ENCODE assay signal across 23 mouse cellular contexts in genomic region chr5:117060484-117061130, GRCm38 (mm10). TPM values are rescaled to one million over a fixed set of nuclear protein-coding genes. Genes with fewer than 3 reads are reported as not detected.
DNase-seq lines count a peak whose midpoint lies in the region; ATAC-seq and TF ChIP-seq lines count a peak whose summit lies in the region.
"Had no signal": no experiment of that assay in that cellular context is flagged by ENCODE, and none has a peak within 500 bp of the region (broad histone marks: within the 10 kb centered on the region; RNA-seq: fewer than 3 reads in every experiment).

No protein-coding gene starts in this region.

- no peak overlapping the region for H3K4me3 ChIP-seq in heart, embryonic 10.5 days
- H3K4me3 ChIP-seq in cerebellum, adult 2 months (replicated peaks; ENCODE audit: insufficient read depth, low read depth, low read length), result peak overlapping the region; percentile 2
- H3K4me3 ChIP-seq in lung, postnatal 0 days (ENCODE audit: low read depth, low read length), result no peak overlapping the region
- H3K4me3 ChIP-seq: forebrain, embryonic 15.5 days; heart, embryonic 12.5 days; hindbrain, embryonic 10.5 days; limb, embryonic 12.5 days; liver, embryonic 13.5 days; megakaryocyte, embryonic 14.5 days had no signal

- TF ChIP-seq EP300 in lung, postnatal 0 days (IDR thresholded peaks at IDR 0.05), result no peak

- H3K4me2 ChIP-seq in lung, postnatal 0 days (replicated peaks; ENCODE audit: low read depth, low read length), result no peak overlapping the region
- H3K4me2 ChIP-seq: forebrain, embryonic 15.5 days; heart, embryonic 12.5 days; limb, embryonic 12.5 days; liver, embryonic 13.5 days had no signal

- no peak for TF ChIP-seq CTCF in cerebellum, adult 2 months (IDR thresholded peaks at IDR 0.05; ENCODE audit: borderline replicate concordance, insufficient read depth, low read depth, low read length)
- TF ChIP-seq CTCF in lung, postnatal 0 days (IDR thresholded peaks at IDR 0.05), result no peak

- no peak overlapping the region for H3K27ac ChIP-seq in heart, embryonic 10.5 days
- H3K27ac ChIP-seq in cerebellum, adult 2 months (ENCODE audit: insufficient read depth, low read length), result peak overlapping the region; percentile 86
- H3K27ac ChIP-seq in lung, postnatal 0 days (ENCODE audit: low read length), result no peak overlapping the region
- H3K27ac ChIP-seq: forebrain, embryonic 15.5 days; hindbrain, embryonic 10.5 days; limb, embryonic 12.5 days; liver, embryonic 13.5 days had no signal

- no peaks in the 10 kb centered on the region for H3K36me3 ChIP-seq in heart, embryonic 10.5 days
- H3K36me3 ChIP-seq in lung, postnatal 0 days (ENCODE audit: insufficient read depth, low read length), result no peaks in the 10 kb centered on the region
- H3K36me3 ChIP-seq: forebrain, embryonic 15.5 days; heart, embryonic 12.5 days; hindbrain, embryonic 10.5 days; limb, embryonic 12.5 days; liver, embryonic 13.5 days had no signal

- DNase-seq in heart, adult 11 months, result peak; percentile 61
- no peak for DNase-seq in heart, embryonic 10.5 days (ENCODE audit: low spot score)
- peak; percentile 93 for DNase-seq in brain, adult 2 months (ENCODE audit: low read depth, low spot score)
- peak; percentile 89 to 93 for DNase-seq in cerebellum, adult 2 months
- peak; percentile 91 for DNase-seq in cerebellum, postnatal 25 days
- no peak for DNase-seq in thymus, postnatal 10 days (ENCODE audit: low spot score in 2 of 2)
- DNase-seq in MN1 (ENCODE audit: low spot score), result no peak
- DNase-seq in lung, postnatal 0 days (ENCODE audit: low spot score), result no peak
- DNase-seq: adrenal gland, postnatal 14 days; gastrocnemius, postnatal 10 days; heart, postnatal 10 days; kidney, adult 2 months; kidney, postnatal 10 days; liver, embryonic 13.5 days; lung, adult 2 months; midbrain, embryonic 14.5 days; thymus, adult 18-20 months; thymus, postnatal 4 days had no signal

- no peaks in the 10 kb centered on the region for H3K9me3 ChIP-seq in heart, embryonic 10.5 days
- no peaks in the 10 kb centered on the region for H3K9me3 ChIP-seq in lung, postnatal 0 days (ENCODE audit: low read length)
- H3K9me3 ChIP-seq: forebrain, embryonic 15.5 days; heart, embryonic 12.5 days; hindbrain, embryonic 10.5 days; liver, embryonic 13.5 days had no signal

- H3K9ac ChIP-seq in lung, postnatal 0 days (replicated peaks; ENCODE audit: low read depth), result no peak overlapping the region
- H3K9ac ChIP-seq: forebrain, embryonic 15.5 days; heart, embryonic 12.5 days; limb, embryonic 12.5 days; liver, embryonic 13.5 days had no signal

- no peaks in the 10 kb centered on the region for H3K27me3 ChIP-seq in heart, embryonic 10.5 days (ENCODE audit: insufficient read depth, poor library complexity, severe bottlenecking)
- H3K27me3 ChIP-seq in cerebellum, adult 2 months (ENCODE audit: control insufficient read depth, insufficient read depth, low read length), result no peaks in the 10 kb centered on the region
- no peaks in the 10 kb centered on the region for H3K27me3 ChIP-seq in lung, postnatal 0 days (replicated peaks; ENCODE audit: insufficient read depth, low read length)
- H3K27me3 ChIP-seq: forebrain, embryonic 15.5 days; heart, embryonic 12.5 days; limb, embryonic 12.5 days; liver, embryonic 13.5 days; megakaryocyte, embryonic 14.5 days had no signal

- TF ChIP-seq POLR2A in cerebellum, adult 2 months (IDR thresholded peaks at IDR 0.05; ENCODE audit: borderline replicate concordance, insufficient read depth, low read length), result peak; percentile 18; the same call in 1 of the 2 replicates

- H3K4me1 ChIP-seq in heart, embryonic 10.5 days, result no peaks in the 10 kb centered on the region
- H3K4me1 ChIP-seq in cerebellum, adult 2 months (ENCODE audit: control insufficient read depth, insufficient read depth, low read length), result peaks cover 22% of the 10 kb centered on the region
- H3K4me1 ChIP-seq in lung, postnatal 0 days (ENCODE audit: insufficient read depth, low read depth, low read length), result no peaks in the 10 kb centered on the region
- H3K4me1 ChIP-seq: forebrain, embryonic 15.5 days; heart, embryonic 12.5 days; hindbrain, embryonic 10.5 days; liver, embryonic 13.5 days; megakaryocyte, embryonic 14.5 days had no signal

- no peak for ATAC-seq in lung, postnatal 0 days
- ATAC-seq: forebrain, embryonic 15.5 days had no signal

- WGBS in heart, embryonic 10.5 days, result 73% methylated on average over 18 of the region's 18 CpGs
- WGBS in cerebellum, adult 2 months, result 9% methylated on average over 18 of the region's 18 CpGs
- 75% methylated on average over 18 of the region's 18 CpGs for WGBS in lung, postnatal 0 days

RNA-seq across cellular contexts. Expression of gene Suds3, which starts 55.3 kb away (rescaled TPM):
- 54.8 and 76.3 TPM in 2 replicates for polyA plus RNA-seq in heart, embryonic 10.5 days (2016; fragmentation: Nextera tagmentation; extraction: Ambion mirVana)
- polyA plus RNA-seq in cerebellum, adult 2 months (2012; rRNA removed), result 119 and 127 TPM in 2 replicates
- 47.1 and 57.8 TPM in 2 replicates for polyA plus RNA-seq in lung, postnatal 0 days (2015; fragmentation: Nextera tagmentation; extraction: Ambion mirVana)

RNA-seq across cellular contexts. Expression of gene Taok3, which starts 59.3 kb away (rescaled TPM):
- 12.2 and 18.6 TPM in 2 replicates for polyA plus RNA-seq in heart, embryonic 10.5 days (2016; fragmentation: Nextera tagmentation; extraction: Ambion mirVana)
- 43.6 and 47.0 TPM in 2 replicates for polyA plus RNA-seq in cerebellum, adult 2 months (2012; rRNA removed)
- 55.5 and 67.3 TPM in 2 replicates for polyA plus RNA-seq in lung, postnatal 0 days (2015; fragmentation: Nextera tagmentation; extraction: Ambion mirVana)

Comparison
In these comparisons a context has a peak if more than half of its experiments do, and no peak if none do; other contexts are left out.
1. DNase-seq: peak in heart, adult 11 months (single experiment), brain, adult 2 months (single experiment), cerebellum, adult 2 months (2 of 2) and cerebellum, postnatal 25 days (2 of 2); none in heart, embryonic 10.5 days (single experiment), thymus, postnatal 10 days (0 of 2), MN1 (single experiment) and lung, postnatal 0 days (single experiment).